Mouse (Mus musculus) CH12.LX (cell line): Measurements from ENCODE around the gene Max.

Experiments used
- CTCF ChIP-seq, 2 experiments: IDR thresholded peaks in 1 of 2; conservative IDR thresholded peaks in 1 of 2; 2 replicates each; pipeline ENCODE4 v1.5.1; 2011 to 2012; ENCODE audit warnings: low read depth in 2 of 2, low read length in 2 of 2, improper control_type of control experiment in 1 of 2, inconsistent platforms in 1 of 2, mild to moderate bottlenecking in 1 of 2, moderate library complexity in 1 of 2
- E2F4 ChIP-seq: IDR thresholded peaks from 2 replicates; pipeline ENCODE4 v1.6.1; 2011; ENCODE audit warnings: low read depth, low read length, improper control_type of control experiment; ENCODE audit not compliant: insufficient replicate concordance
- HCFC1 ChIP-seq: IDR thresholded peaks from 2 replicates; pipeline ENCODE4 v1.6.1; 2012; ENCODE audit warnings: low read depth, mild to moderate bottlenecking, inconsistent platforms, low read length, improper control_type of control experiment
- JUND ChIP-seq: conservative IDR thresholded peaks from 2 replicates; pipeline ENCODE4 v1.6.1; 2011; ENCODE audit warnings: low read depth, low read length, improper control_type of control experiment
- NELFE ChIP-seq: IDR thresholded peaks from 2 replicates; pipeline ENCODE4 v1.6.1; 2011; ENCODE audit warnings: low read depth, low read length, improper control_type of control experiment
- POLR2A ChIP-seq: IDR thresholded peaks from 2 replicates; pipeline ENCODE4 v1.6.1; 2011; ENCODE audit warnings: low read depth, mild to moderate bottlenecking, improper control_type of control experiment, low read length
- POLR2AphosphoS2 ChIP-seq: IDR thresholded peaks from 2 replicates; pipeline ENCODE4 v1.6.1; 2011; ENCODE audit warnings: low read depth, low read length, improper control_type of control experiment
- USF1 ChIP-seq: IDR thresholded peaks from 2 replicates; pipeline ENCODE4 v1.6.1; 2014; ENCODE audit warnings: low read depth, mild to moderate bottlenecking, inconsistent platforms, low read length, improper control_type of control experiment

GRCm38 (mm10) chr12:76941524-76941923 is 20.5 kb downstream of the Max start:
- TF ChIP-seq CTCF (conservative IDR thresholded peaks at IDR 0.05 in 1 of 2, IDR thresholded peaks at IDR 0.05 in 1 of 2; ENCODE audit: low read depth in 2 of 2, low read length in 2 of 2) (no peak), POLR2A (no peak), HCFC1 (no peak), USF1 (no peak), NELFE (no peak), POLR2AphosphoS2 (no peak), JUND (no peak), E2F4 (no peak)
